Mouse (Mus musculus): ENCODE measurements around the gene Nes. TPM values are rescaled to one million over a fixed set of nuclear protein-coding genes. Genes with fewer than 3 reads are reported as not detected.

Nes gene
- total RNA-seq, 2 experiments from 2014 or later = not detected

DNA sequence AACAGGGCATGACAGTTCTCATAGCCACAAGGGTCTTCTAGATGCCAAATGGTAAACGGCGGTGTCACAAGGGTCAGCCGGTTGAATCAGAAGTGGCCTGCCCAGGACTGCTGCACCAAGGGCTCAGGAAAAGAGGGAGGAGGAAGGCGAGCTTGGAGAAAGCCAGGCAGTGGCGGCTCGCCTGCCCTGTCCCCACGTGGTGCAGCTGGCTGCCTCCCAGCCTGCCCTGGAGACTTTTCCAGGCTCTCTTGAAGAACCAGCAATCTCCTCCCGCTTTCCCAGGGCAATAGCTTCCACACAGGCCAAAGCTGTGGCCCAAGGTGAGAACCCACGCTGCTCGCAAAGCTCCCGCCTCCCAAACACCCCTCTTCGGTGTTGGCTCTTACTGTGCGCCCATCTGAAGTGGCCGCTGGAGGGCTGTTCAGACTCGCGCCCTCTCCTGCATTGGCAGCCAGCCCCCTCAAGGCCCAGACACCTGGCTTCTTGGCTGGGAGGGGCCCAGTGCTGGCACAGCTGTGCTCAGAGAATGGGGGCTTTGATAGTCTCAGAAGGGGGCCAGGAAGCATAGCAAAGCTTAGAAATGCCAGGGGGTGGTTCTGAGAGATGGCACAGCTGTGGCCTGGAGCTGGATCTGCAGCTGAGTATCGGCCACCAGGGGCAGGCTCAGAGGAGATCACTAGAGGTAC, 31.6 kb downstream of the Nes start:
- ATAC-seq (ENCODE audit: poor library complexity, severe bottlenecking) = no peak

- no peak for ATAC-seq (ENCODE audit: poor library complexity, severe bottlenecking)
These were observed 35.2 kb downstream of the Nes start for GRCm38 (mm10) chr3:88005822-88006786.

GRCm38 (mm10) chr3:88010634-88011265, 39.9 kb downstream of the Nes start:
- ATAC-seq (ENCODE audit: poor library complexity, severe bottlenecking) = no peak

DNA sequence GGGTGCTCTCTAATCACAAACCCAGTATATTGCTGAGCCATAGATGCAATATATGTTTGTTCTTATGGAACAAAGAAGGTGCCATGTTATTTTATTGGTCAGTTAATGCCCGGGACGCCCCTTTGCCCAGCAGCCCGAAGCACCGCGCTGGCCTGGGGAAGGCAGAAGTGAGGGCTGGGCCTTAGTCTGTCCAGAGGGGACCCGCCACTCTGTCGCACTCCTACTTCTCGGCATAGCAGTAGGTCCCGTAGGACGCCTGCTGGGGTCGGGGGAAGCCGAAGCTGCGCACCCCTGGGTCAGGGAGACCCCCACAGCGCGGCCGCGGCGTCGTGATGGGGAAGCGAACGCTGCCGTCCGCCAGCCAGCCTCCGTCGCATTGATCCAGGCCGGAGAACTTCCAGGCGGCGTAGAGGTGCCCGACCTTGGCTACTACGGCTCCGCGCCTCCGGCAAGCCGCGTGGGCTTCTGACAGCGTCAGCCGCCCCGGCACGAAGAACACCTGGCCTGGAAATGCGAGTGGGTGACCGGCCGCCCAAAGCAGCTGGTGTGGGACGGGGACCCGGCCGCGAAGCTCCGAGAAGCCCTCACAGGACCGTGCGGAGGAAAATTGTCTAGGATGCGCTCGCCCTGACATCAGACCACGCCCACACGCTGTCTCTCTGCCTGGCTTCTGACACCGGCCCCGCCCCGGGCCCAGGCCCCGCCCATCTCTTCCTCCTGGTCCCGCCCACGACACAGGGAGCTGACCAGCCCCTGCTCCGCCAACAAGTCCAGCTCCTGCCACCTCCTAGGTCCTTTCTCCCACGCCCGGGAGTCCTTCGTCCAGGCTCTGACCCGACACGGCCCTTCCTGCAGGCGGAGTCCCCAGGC, 51.7 kb downstream of the Nes start:
- peak; percentile 87 for ATAC-seq (ENCODE audit: poor library complexity, severe bottlenecking)

- peak; percentile 63; the same call in 1 of the 2 replicates for ATAC-seq (ENCODE audit: poor library complexity, severe bottlenecking)
These were observed 52.6 kb downstream of the Nes start for GRCm38 (mm10) chr3:88023192-88024074.

GRCm38 (mm10) chr3:88026823-88027222, 55.9 kb downstream of the Nes start:
- ATAC-seq (ENCODE audit: poor library complexity, severe bottlenecking) = no peak

GRCm38 (mm10) chr3:88027434-88028186, 56.7 kb downstream of the Nes start, which contains the start of gene Hapln2:
TSS of gene Hapln2 (minus strand) at chr3:88027583.
- no peak for ATAC-seq (ENCODE audit: poor library complexity, severe bottlenecking)

Other genes with a start within 250 kb of the Nes start
- gene Lrrc71, start 222.5 kb upstream of the Nes start, total RNA-seq (2015) = not detected in 2 replicates
- gene Lrrc71, start 222.5 kb upstream of the Nes start, total RNA-seq (2017) = 0.04 TPM in 1 of 2 replicates, not detected in the other
- not detected in 2 replicates for gene Ntrk1, start 175.9 kb upstream of the Nes start, total RNA-seq (2015)
- not detected in 2 replicates for gene Ntrk1, start 175.9 kb upstream of the Nes start, total RNA-seq (2017)
- gene Insrr, start 174.1 kb upstream of the Nes start, total RNA-seq (2015) = not detected in 2 replicates
- not detected in 2 replicates for gene Insrr, start 174.1 kb upstream of the Nes start, total RNA-seq (2017)
- 1.9 and 4.8 TPM in 2 replicates for gene Pear1, start 146.8 kb upstream of the Nes start, total RNA-seq (2015)
- 0.77 and 2.6 TPM in 2 replicates for gene Pear1, start 146.8 kb upstream of the Nes start, total RNA-seq (2017)
- gene Sh2d2a, start 124.3 kb upstream of the Nes start, total RNA-seq (2015) = 1.9 and 2.7 TPM in 2 replicates
- gene Sh2d2a, start 124.3 kb upstream of the Nes start, total RNA-seq (2017) = 0.70 and 1.4 TPM in 2 replicates
- gene Prcc, start 85.5 kb upstream of the Nes start, total RNA-seq (2015) = 16.8 and 18.9 TPM in 2 replicates
- gene Prcc, start 85.5 kb upstream of the Nes start, total RNA-seq (2017) = 18.5 and 22.2 TPM in 2 replicates
- gene Hdgf, start 64.8 kb upstream of the Nes start, total RNA-seq (2015) = 131 and 154 TPM in 2 replicates
- gene Hdgf, start 64.8 kb upstream of the Nes start, total RNA-seq (2017) = 217 and 229 TPM in 2 replicates
- 134 and 135 TPM in 2 replicates for gene Mrpl24, start 51.6 kb upstream of the Nes start, total RNA-seq (2015)
- gene Mrpl24, start 51.6 kb upstream of the Nes start, total RNA-seq (2017) = 99.8 and 106 TPM in 2 replicates
- 27.5 and 28.8 TPM in 2 replicates for gene Isg20l2, start 40.8 kb upstream of the Nes start, total RNA-seq (2015)
- gene Isg20l2, start 40.8 kb upstream of the Nes start, total RNA-seq (2017) = 25.0 and 26.3 TPM in 2 replicates
- gene Rrnad1, start 40.4 kb upstream of the Nes start, total RNA-seq (2015) = 7.2 and 7.8 TPM in 2 replicates
- gene Rrnad1, start 40.4 kb upstream of the Nes start, total RNA-seq (2017) = 8.7 and 10.2 TPM in 2 replicates
- gene Crabp2, start 22.4 kb upstream of the Nes start, total RNA-seq (2015) = 1.3 TPM in 1 of 2 replicates, not detected in the other
- not detected in 2 replicates for gene Crabp2, start 22.4 kb upstream of the Nes start, total RNA-seq (2017)
- not detected in 2 replicates for gene Bcan, start 29.2 kb downstream of the Nes start, total RNA-seq (2015)
- not detected in 2 replicates for gene Bcan, start 29.2 kb downstream of the Nes start, total RNA-seq (2017)
- not detected in 2 replicates for gene Hapln2, start 56.5 kb downstream of the Nes start, total RNA-seq (2015)
- gene Hapln2, start 56.5 kb downstream of the Nes start, total RNA-seq (2017) = not detected in 2 replicates
- 7.3 TPM in 2 replicates for gene Gpatch4, start 72.0 kb downstream of the Nes start, total RNA-seq (2015)
- gene Gpatch4, start 72.0 kb downstream of the Nes start, total RNA-seq (2017) = 9.5 and 10.1 TPM in 2 replicates
- 48.2 and 56.4 TPM in 2 replicates for gene Naxe, start 87.4 kb downstream of the Nes start, total RNA-seq (2015)
- 17.8 and 29.3 TPM in 2 replicates for gene Naxe, start 87.4 kb downstream of the Nes start, total RNA-seq (2017)
- not detected in 2 replicates for gene Ttc24, start 107.2 kb downstream of the Nes start, total RNA-seq (2015)
- not detected in 2 replicates for gene Ttc24, start 107.2 kb downstream of the Nes start, total RNA-seq (2017)
- gene Iqgap3, start 110.9 kb downstream of the Nes start, total RNA-seq (2015) = 13.5 and 16.3 TPM in 2 replicates
- 26.3 and 27.8 TPM in 2 replicates for gene Iqgap3, start 110.9 kb downstream of the Nes start, total RNA-seq (2017)
- 73.3 and 77.4 TPM in 2 replicates for gene Mef2d, start 171.3 kb downstream of the Nes start, total RNA-seq (2015)
- 29.2 and 42.0 TPM in 2 replicates for gene Mef2d, start 171.3 kb downstream of the Nes start, total RNA-seq (2017)